Mouse (Mus musculus) olfactory bulb, adult 2 months (tissue): ENCODE measurements at regions not wholly inside any gene's neighbourhood (a gene's known extent, or its start where the extent isn't known, plus 50 kb on each side); places are given as distances from the start of the nearest gene placed in this dataset.

Source experiments
- CTCF ChIP-seq: fragments of 200-500 bp; IDR thresholded peaks from 2 replicates; pipeline ENCODE4 v1.5.1; 2012; ENCODE audit warnings: low read depth, mild to moderate bottlenecking, low read length, moderate library complexity; ENCODE audit not compliant: insufficient read depth
- POLR2A ChIP-seq: fragments of 200-500 bp; IDR thresholded peaks from 2 replicates; pipeline ENCODE4 v1.6.1; 2012; ENCODE audit warnings: mild to moderate bottlenecking, low read depth, low read length, moderate library complexity; ENCODE audit not compliant: insufficient read depth

GRCm38 (mm10) chr2:45692819-45693218 is 575.6 kb upstream of the Zeb2 start:
- TF ChIP-seq CTCF (no peak), POLR2A (no peak)
